Mouse (Mus musculus) heart, adult 11 months (tissue): Measurements from ENCODE around the gene Hist1h3g.
"Not testable (repeated sequence)": the region's sequence is repeated elsewhere in the genome, so short reads cannot be mapped to it uniquely, and the experiment has no call there.

Experiments
- DNase-seq: peaks from one replicate; pipeline ENCODE4 v3.0.0; 2022

Hist1h3g gene

DNA sequence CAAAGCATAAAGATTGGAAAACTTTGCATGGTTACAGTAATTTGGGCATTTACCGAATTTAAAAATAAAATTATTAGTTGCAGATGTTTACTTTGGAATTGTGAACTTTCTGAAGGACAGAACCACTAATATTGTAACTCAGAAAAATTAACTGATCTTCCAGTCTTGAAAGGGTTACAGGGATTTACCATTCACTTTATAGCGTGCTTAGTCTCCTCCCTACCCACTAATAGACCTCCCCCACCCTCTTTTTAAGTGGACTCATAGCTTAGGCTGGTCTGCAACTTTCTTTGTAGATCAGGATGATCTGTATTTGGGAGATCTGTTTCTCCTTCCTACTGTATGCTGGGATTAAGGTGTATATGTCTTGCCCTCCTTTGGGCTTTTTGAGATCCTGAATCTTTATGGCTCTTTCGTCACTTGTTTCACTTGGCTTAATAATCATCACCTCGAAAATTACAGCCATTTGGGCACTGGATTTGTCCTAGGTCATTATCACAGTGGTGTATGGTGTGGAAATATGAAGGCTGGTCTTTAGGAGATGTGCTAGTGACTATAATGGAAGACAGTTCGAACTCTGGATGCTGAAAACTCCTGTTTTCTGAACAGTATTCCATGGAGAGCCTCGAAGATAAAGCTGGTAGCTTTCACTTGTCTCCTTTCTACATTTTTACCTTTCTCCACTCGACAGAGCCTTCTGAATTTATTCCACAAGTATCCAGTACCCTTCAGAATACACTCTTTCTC is 1.0 kb downstream of the Hist1h3g start:
- DNase-seq = peak; percentile 27

DNA sequence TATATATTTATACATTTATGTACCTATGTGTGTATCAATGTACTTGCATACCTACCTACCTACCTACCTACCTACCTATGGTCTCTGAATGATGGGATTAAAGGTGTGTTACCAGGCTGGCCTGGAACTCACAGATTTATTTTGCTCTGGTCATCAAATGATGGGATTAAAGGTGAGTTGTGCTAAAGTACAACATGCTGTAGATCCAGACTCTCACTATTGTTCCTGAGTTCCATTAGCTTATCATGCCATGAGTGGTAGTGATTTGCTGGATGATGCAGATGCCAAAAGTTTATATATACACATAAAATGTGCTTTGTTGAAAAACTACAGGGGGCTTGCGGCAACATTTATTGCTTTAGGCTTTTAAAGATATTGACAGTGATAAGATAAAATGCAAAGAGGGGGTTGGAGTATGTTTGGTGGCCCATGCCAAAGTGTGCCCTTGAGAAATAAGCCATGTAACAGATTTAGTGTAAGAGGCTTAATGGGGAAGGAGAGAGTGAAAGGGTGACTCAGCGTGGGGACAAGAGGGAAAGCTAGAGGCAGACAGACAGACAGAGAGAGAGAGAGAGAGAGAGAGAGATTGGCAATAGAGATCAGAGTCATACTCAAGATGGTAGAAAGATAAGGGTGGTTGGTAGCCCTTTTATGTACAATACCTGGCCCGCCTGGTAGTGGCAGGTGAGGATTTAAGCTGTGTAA is 1.9 kb downstream of the Hist1h3g start:
- peak; percentile 73 for DNase-seq

GRCm38 (mm10) chr13:23538249-23538648 is 3.0 kb downstream of the Hist1h3g start:
- peak; percentile 85 for DNase-seq

GRCm38 (mm10) chr13:23539821-23540220 is 4.6 kb downstream of the Hist1h3g start:
- DNase-seq = peak; percentile 17

DNA sequence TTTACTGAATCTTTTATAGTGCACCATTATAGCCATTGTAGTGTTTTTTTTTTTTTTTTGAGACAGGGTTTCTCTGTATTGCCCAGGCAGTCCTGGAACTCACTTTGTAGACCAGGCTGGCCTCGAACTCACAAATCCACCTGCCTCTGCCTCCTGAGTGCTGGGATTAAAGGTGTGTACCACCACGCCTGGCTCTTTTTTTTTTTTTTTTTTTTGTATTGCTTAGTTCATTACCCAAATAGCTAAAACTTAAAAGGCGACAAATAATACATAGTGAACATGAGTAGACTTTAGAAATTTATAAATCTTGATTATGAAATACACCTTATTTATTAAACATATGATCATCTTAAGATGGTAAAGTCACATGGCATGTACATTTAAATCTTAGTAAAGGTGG is 6.3 kb downstream of the Hist1h3g start:
- DNase-seq = peak; percentile 22

- peak; percentile 84 for DNase-seq
Measured at GRCm38 (mm10) chr13:23542225-23542980, 7.2 kb downstream of the Hist1h3g start.

GRCm38 (mm10) chr13:23542999-23543607 is 7.9 kb downstream of the Hist1h3g start, which contains the start of gene Hist1h2bh:
TSS of gene Hist1h2bh (minus strand) at chr13:23543392.
- DNase-seq = peak; percentile 99

- peak; percentile 98 for DNase-seq
Measured at GRCm38 (mm10) chr13:23543965-23544786, 9.0 kb downstream of the Hist1h3g start, which contains the start of gene Hist1h3f. TSS of gene Hist1h3f (plus strand) at chr13:23544052.

- not testable (repeated sequence) for DNase-seq
Measured at GRCm38 (mm10) chr13:23544787-23545120, 9.5 kb downstream of the Hist1h3g start.

- DNase-seq = peak; percentile 69
Measured at GRCm38 (mm10) chr13:23546694-23547093, 11.5 kb downstream of the Hist1h3g start.

- no peak for DNase-seq
Measured at GRCm38 (mm10) chr13:23550761-23551145, 15.5 kb downstream of the Hist1h3g start.

DNA sequence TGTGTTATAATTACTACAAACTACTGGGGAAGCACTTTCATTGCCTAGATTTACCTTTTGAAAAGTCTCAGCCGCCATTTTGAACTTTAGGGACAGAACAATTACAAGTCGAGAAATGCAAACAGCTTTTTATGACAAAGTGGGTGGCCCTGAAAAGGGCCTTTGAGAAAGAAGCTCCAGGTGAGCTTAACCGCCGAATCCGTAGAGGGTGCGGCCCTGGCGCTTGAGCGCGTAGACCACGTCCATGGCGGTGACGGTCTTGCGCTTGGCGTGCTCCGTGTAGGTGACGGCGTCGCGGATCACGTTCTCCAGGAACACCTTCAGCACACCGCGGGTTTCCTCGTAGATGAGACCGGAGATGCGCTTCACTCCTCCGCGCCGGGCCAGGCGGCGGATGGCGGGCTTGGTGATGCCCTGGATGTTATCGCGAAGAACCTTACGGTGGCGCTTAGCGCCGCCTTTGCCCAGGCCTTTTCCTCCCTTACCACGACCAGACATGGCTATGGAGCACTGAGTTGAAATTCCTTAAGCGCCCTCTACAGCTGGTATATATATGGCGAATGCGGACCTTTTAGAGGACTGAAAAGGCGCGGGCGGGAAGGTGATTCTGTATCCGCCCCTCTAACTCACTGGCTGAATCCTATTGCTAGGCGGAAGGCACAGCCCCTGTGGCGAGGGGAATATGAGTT is 16.1 kb downstream of the Hist1h3g start, which contains the start of gene Hist1h4f:
Gene Hist1h4f, minus strand, starts transcription at position 503 of the 689 bp plus-strand sequence.
- DNase-seq = peak; percentile 98

- no peak for DNase-seq
Measured at GRCm38 (mm10) chr13:23551931-23552914, 17.0 kb downstream of the Hist1h3g start.

GRCm38 (mm10) chr13:23552962-23553361 is 17.7 kb downstream of the Hist1h3g start, which contains the start of gene Hist1h1d:
TSS of gene Hist1h1d (plus strand) at chr13:23553262.
- no peak for DNase-seq

GRCm38 (mm10) chr13:23554393-23554792 is 19.2 kb downstream of the Hist1h3g start:
- DNase-seq = no peak

DNA sequence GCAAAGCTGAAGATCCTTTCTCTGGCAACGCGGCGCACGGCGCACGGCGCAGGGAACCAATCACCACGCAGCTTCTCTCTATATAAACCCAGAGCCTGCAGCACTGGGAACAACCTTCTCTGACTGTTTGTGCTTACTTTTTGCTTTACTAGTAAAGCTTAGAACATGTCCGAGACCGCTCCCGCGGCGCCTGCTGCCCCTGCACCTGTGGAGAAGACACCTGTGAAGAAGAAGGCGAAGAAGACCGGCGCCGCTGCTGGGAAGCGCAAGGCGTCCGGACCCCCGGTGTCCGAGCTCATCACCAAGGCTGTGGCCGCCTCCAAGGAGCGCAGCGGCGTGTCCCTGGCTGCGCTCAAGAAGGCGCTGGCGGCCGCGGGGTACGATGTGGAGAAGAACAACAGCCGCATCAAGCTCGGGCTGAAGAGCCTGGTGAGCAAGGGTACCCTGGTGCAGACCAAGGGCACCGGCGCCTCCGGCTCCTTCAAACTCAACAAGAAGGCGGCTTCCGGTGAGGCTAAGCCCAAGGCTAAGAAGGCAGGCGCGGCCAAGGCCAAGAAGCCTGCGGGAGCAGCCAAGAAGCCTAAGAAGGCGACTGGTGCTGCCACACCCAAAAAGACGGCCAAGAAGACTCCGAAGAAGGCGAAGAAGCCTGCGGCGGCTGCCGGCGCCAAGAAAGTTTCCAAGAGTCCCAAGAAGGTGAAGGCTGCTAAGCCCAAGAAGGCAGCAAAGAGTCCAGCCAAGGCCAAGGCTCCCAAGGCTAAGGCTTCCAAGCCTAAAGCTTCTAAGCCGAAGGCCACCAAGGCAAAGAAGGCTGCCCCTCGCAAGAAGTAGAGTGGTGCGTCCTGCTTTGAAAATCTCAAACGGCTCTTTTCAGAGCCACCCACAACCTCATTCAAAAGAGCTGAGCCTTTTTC is 20.0 kb downstream of the Hist1h3g start:
- peak; percentile 98 for DNase-seq

GRCm38 (mm10) chr13:23555839-23556416 is 20.7 kb downstream of the Hist1h3g start:
- peak; percentile 98 for DNase-seq

- no peak for DNase-seq
Measured at GRCm38 (mm10) chr13:23556906-23557305, 21.7 kb downstream of the Hist1h3g start.
